Mouse (Mus musculus): ENCODE results near the gene Pdlim4. TPM values are rescaled to one million over a fixed set of nuclear protein-coding genes. Genes with fewer than 3 reads are reported as not detected.

Pdlim4 gene
- total RNA-seq, 2 experiments from 2014 or later = 17.9 to 18.5 TPM

DNA sequence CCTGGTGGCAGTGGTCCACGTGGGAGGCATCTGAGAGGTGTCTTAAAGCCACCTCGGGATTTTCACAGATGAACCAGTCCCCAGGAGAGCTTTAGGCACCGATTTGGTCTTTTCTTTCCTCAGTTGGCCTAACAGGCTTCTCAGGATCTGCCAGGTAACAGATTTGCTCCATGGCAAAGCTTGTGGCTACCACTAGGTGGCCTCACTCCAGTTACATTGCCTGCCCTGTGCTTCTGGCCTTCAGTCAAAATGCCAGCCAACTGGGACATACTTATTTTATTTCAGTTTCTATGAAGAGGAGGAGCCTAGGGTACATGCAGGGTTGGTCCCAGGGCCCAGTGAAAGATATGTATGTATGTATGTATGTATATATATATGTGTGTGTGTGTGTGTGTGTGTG, 24.2 kb upstream of the Pdlim4 start:
- peak in 1 of 2 experiments; percentile 57 for DNase-seq (ENCODE audit: low spot score in 2 of 2)

DNA sequence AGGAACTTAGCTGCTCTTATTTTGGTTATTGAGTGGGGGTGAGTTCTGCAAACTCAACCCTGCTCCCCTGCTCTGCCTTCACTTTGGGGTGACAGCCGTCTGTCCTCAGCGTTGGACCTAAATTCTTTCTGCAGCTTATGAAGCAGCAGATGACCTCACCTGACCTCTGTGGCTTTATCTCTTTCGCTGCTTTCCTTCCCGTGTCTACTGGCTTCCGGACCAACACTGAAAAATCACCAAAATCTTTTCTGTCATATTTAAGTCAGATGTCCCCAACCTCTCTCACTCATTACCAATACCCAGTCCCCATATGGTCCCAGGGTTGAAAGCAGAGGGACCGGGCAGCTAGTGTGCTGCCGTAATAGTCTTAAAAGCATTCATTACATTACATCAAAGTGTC, 23.4 kb upstream of the Pdlim4 start:
- DNase-seq (ENCODE audit: low spot score in 2 of 2) = no peak

DNA sequence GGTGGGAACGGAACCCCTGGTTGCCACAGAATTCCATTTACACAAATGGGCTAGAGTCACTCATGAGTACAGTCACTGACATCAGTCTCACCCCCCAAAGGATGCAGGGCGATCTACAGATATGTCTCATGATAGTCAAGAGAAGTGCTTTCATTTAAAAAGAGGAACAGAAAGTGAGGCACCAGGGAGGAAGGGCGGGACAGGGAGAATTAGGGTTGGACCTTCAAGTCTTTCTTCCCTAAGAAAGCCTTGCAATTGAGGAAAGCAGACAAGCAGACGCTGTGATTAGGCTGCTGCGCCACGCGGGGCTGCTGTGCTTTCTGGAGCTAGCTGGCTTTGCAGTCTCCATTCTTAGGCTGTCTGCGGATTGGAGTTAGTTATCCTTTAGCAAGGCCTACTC, 22.9 kb upstream of the Pdlim4 start:
- DNase-seq (ENCODE audit: low spot score in 2 of 2) = peak in 1 of 2 experiments; percentile 28

DNA sequence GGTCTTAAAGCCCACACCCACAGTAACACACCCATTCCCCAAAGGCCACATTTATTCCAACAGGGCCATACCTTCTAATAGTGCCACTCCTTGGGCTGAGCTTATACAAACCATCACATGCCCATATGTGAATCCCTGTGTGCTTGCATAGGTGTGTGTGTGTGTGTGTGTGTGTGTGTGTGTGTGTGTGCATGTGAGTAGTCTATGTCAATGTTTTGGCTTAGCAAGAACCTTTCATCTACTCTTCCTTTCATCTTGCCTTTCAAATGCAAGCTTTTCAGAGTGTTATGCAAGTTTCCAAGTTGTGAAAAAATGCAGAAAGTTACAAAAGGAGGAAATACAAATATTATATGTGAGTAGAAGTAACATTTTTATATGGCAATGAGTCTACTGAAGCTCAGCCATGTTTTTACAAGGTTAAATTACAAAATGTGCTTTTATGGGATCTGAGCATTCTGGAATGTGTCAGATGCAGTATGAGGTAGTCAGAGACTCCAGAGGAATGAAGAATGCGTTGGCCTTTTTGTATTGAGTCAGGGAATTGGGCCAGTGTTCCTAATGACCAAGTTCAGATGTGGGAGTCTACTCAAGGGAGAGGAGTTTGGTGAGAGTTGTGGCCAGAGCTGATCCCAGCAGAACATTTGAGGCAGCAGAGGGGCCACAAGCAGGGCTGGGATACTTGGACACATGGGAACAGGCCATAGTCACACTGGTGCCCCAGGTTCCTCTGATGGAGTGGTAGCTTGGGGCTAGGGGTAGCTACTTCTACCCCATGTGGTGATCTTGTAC, 21.5 kb upstream of the Pdlim4 start:
- DNase-seq (ENCODE audit: low spot score in 2 of 2) = no peak

DNA sequence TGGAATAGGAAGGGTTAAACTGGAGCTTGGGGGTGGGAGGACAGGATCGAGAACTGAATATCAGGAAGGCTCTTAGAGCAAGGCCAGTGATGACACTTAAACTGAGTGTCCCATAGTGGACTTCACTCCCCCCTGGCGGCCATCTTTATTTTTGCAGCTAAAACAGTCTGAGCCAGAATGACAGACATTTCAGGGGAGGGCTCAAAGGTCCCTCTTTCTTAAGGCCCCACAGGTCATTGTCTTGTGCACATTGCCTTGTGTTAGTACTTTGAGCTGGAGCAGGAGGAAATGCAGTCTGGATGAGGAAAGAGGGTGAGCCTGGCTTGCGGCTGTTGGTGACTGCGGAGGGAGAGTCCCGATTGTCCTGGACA, 20.1 kb upstream of the Pdlim4 start:
- peak; percentile 87 to 89 for DNase-seq (ENCODE audit: low spot score in 2 of 2)

DNA sequence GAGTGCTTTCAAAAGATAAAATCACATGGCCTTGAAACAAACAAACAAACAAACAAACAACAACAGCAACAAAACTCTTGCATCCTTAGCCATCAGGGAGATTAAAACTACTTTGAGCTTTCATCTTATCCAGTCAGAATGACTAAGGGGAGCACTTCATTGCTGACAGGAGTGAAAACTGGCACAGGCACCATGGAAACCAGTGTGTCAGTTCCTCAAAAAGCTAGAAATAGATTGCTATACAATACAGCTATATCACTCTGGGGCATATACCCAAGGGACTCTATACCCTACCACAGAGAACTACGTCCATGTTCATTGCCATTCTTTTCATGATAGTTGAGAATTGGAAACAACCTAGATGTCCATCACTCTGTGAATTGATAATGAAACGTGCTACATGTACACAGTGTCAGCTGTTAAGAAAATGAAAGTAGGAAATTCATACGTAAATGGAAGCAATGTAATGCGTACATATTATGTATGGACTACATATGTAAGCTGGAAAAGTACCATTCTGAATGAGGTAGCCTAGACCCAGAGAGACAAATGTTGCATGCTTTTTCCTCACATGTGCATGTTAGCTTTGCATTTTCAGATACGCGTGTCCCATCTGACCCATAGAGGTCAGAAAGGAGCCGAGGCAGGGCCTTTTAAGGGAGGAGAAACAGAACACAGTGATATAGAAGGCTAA, 19.6 kb upstream of the Pdlim4 start:
- DNase-seq (ENCODE audit: low spot score in 2 of 2) = no peak

DNA sequence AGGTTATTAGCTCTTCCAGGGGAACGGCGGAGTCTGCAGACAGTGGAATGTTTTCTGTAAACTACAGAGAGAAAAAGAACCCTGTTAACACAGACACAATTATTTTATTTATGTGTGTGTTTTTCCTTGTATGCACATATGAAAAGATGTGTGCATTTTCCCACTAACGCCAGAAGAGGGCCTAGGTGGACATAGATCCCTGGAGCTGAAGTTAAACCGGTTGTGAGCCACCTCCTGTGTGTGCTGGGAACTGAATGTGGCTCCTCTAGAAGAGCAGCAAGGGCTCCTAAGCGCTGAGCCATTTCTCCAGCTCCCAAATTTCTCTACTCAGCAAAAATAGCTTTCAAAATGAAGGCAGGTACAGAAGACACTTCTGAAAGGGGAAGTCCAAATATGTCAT, 17.0 kb upstream of the Pdlim4 start:
- no peak for DNase-seq (ENCODE audit: low spot score in 2 of 2)

DNA sequence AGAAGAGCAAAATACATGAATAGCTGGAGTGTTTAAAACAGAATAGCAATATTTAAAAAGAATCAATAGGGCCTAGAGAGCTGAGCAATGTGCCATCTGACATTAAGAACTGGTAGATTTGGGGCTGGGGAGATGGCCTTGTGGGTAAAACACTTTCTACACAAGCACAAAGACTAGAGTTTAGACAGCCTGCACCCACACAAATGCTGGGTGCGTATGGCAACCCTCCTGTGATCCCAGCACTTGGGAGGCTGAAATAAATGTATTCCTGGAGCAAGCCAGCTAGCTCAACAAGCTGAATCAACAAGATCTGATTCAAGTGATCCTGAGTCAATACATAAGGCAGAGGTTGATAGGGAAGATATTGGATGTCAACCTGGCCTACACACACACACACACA, 16.2 kb upstream of the Pdlim4 start:
- DNase-seq (ENCODE audit: low spot score in 2 of 2) = peak in 1 of 2 experiments; percentile 17

DNA sequence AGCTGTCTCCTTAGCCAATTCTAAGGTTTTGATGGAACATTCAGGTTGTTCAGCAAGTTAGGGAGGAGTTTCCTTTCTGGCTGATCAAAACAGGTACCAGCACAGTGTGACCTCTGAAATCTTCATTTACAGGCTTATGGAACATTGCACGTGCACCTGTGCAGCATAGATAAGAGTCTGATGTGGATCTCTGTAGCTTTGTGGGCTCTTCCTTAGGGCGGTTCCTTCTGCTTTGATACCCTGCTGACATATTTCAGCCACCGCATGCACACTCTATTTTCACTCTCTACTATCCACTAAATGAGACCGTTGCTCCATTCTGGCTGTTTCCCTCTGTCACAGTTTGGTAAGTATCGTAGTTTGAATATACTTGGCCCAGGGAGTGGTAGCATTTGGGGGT, 13.9 kb upstream of the Pdlim4 start:
- no peak for DNase-seq (ENCODE audit: low spot score in 2 of 2)

DNA sequence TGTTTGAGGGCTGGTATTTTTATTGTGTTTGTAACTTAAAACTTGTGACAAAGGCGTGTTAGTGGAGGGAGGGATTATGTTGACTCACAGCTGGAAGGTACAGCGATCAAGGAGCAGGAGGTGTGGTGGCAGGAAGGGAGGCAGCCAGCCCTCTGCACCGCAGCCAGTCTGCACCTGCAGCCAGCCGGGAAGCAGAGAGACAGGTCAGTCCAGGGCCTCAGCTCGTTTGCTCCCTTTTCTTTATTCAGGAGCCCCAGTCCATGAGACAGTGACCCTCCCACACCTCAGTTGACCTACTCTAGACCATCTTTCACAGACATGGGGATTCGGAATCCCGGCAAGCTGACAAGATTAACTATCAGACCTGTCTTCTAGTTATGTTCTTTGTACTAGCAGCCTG, 11.6 kb upstream of the Pdlim4 start:
- no peak for DNase-seq (ENCODE audit: low spot score in 2 of 2)

DNA sequence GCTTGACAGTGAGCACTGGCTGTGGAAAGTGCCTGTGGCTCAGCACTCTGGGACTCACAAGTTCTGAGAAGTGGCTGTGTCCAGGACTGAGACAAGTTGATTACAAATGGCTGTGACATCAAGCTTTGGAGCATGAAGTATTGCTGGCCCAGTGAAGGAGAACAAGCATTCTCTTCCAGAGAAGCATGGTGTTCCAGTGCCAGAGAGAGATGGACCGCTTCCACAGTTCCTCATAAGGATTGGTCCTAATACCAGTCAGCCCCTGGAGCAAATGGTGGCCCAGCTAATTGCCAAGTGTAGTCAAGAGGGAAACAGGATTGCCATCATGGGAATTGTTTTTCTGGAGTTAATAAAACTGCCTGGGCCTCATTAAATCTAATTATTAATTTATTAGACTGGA, 7.3 kb upstream of the Pdlim4 start:
- DNase-seq (ENCODE audit: low spot score in 2 of 2) = no peak

DNA sequence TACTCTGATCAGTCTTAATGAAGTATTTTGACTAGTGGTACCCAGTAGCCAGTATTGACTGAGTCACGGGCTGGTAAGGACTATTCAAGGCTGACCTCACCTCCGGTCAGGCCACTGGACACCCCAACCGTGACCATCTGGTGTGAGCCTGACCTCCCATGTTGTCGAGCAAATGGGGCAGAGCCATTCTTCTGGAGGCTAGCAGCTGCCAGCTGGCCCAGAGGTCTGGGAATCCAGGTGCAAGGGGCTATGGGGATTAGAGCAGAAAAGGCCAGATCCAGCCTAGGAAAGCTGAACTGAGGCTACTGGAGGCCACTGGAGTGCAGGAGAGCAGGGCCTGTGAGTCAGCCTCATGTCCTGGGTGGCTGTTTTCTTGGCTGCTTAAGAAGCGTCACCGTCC, 6.5 kb upstream of the Pdlim4 start:
- DNase-seq (ENCODE audit: low spot score in 2 of 2) = no peak

DNA sequence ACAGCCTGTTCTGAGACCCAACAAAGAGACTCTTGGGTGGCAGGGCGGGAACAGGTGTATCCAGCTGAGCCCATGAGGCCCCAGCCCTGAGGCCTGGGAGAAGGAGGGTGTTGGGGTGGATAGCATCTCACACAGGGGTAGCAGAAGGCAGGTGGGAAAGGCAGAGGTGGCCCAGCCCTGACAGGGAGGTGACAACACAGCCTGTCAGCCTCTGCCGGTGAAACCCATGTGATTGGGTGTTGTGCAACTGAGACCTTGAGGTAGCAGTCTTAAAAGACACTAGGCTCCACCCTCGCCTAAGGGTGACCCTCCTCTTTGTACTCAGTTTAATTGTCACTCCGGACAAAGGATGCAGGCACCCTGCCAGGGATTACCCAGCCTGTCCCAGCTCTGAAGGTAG, 4.5 kb upstream of the Pdlim4 start:
- DNase-seq (ENCODE audit: low spot score in 2 of 2) = no peak

DNA sequence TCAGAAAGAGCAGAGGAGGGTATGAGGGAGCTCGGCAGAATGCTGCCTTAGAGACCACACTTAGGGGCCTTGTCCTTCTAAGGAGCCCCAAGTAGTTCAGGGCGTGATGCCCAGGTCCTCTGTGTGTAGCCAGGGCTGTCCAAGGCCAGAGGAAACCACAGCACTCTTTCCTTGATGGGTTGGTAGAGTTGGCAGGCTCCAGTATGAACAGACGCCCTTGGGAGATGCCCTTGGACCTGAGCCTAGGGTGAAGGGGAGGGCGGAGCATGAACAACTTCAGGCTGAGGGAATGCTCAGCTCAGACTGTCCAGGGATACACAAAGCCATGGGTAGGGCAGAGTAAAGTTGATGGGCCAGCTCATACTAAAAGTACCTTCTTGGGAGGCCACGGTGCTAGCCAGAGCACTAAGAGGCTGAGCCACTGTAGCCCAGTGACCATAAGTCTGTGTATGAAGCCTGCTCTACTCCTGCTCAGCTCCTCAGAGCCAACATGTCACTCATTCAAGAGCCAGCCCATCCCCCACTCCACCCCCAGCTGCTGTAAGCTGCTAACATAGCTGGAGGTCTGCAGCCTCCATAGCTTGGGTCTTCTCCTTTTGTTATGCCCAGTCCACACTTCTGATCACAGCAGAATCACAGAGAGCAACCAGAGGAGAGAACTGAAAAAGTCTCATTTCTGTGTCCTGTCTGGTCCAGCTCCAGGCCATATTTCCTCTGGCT, 3.1 kb upstream of the Pdlim4 start:
- DNase-seq (ENCODE audit: low spot score in 2 of 2) = no peak

DNA sequence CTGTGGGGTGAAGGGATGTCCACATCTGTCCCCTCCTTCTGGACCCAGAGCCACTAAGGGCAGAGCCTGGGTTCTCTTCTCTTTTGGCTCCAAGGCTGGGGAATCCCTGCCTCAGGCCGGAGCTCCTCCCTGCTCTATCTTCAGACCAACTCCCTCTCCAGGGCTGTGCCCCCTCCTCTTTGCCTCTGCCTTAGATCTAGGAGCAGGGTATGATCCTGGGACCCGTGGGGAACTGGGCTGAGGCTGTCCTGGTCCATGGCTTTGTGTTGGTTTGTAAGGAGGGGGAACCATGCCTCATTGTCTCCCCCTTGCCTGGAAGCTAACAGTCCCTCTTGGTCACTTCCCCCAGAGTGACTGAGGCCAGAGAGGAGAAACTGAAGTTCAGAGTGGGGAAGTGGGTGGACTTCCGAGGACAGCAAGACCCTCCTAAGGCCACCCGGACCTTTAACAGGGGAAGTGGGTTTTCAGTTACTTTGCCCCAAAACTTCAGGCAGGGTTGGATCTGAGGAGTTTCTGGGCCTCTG, 756 bp downstream of the Pdlim4 start:
- DNase-seq (ENCODE audit: low spot score in 2 of 2) = no peak

DNA sequence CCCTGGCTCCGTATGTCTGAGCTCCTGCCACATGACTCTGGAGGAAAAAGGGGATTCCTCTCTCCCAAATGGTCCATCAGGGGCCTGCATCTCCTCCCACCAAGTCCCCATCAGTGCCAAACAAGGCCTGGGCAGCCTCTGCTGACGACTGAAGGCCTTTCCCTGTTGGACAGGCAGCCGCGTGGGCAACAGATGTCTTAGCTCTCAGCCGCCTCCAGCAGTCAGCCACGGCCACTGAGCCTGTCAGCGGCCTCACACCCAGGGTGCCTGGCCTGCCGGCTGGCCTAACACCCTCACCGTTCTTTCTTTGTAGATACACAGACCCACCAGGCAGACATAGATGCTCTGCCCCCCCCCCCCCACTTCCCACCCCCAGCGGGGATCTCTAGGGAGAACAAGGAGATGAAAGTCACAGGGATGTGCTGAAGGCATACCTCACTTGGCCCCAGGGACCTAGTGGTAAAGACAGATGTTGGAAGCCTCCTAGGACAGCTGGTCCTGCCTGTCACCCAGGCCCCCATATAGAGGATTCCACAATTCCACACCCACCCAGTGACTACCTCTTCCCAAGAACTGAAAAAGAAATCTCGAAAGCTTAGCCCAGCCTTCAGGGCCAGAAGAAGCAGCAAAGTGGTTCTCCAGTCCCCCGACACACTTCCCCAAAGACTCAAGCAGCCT, 1.4 kb downstream of the Pdlim4 start:
- no peak for DNase-seq (ENCODE audit: low spot score in 2 of 2)

DNA sequence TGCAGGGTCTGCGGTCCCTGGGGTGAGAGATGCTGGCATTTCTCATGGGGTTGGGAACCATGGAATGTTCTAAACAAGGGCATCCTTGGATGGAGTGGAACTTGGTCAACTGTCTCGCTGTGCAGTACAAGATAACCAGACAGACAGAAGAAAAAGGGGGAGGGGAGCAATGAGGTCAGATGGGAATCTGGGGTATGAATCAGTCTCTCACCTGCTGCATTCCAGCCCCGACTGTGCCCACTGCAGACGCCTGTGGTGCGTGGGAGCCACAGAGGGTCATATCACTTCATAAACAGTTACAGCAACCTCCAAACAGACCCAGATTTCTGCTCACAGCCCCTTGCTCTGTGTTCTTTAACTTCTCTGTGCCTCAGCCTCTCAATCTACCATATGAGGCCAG, 2.4 kb downstream of the Pdlim4 start:
- DNase-seq (ENCODE audit: low spot score in 2 of 2) = no peak

DNA sequence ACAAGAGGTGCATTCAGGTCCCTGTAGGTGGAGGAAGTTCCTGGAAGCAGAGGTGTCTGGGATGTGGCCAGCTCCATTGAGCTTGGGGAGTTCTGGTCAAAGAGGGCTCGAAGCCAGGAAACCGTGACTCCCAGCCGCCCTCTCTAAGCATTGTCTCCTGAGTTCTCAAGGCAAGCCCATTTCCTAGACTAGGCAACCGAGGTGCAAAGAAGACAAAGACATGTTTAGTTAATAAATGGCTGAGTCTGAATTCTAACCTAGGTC, 3.0 kb downstream of the Pdlim4 start:
- no peak for DNase-seq (ENCODE audit: low spot score in 2 of 2)

DNA sequence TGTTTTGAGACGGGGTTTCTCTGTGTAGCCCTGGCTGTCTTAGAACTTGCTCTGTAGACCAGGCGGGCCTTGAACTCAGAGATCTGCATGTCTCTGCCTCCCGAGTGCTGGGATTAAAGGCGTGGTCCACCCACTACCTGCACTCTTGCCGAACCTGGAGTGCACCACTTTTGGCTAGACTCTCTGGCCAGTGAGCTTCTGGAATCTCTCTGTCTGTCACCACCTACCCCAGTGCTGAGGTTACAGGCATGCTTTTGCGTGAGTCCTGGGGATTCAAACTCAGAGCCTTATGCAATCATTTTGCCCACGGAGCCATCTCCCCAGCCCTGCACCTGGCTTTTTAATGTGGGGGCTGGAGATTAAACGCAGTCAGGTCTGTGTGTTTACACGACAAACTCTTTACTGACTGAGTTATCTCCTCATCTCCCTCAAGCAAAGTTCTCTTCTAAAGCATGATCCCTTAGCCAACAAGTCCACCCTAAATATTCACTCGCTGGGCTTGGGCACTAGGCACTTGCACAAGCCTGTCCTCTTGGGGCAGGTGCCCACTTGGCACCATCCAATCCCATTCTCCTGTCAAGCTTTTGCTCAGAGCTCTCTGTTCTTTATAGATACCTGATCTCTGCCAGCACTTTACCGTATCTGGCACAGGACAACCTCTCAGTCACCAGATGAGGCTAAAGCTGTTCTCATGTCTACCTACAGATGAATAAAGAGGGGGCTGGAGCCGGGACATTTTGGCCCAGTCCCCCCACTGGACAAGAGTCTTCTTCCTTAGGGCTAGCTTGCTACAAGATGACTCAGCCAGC, 3.5 kb downstream of the Pdlim4 start:
- no peak for DNase-seq (ENCODE audit: low spot score in 2 of 2)

DNA sequence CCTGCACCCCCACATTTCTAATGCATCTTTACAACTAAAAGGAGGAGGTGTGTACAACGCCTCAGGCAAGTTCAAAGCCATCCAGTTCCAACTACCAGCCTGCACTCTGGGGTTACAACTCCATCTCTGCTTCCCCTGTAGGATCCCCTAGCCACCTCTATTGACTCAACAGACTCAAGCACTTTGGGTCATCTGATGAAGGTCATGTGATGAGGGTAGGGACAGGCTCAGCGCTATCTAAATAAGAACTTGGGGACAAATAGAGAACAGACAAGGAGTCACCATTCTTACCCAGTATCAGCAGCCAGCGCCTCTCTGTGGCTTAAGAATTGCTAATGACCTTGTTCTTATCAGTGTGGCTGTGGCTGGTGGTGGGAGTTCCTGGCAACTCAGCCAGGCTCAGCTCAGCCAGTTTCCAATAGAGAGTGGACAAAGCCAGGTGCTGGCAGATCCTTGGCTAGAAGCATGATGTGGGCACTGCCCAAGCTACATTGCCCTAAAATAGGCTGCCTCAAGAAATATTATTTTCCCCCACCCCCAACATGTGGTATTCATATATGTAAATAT, 4.3 kb downstream of the Pdlim4 start:
- DNase-seq (ENCODE audit: low spot score in 2 of 2) = no peak

DNA sequence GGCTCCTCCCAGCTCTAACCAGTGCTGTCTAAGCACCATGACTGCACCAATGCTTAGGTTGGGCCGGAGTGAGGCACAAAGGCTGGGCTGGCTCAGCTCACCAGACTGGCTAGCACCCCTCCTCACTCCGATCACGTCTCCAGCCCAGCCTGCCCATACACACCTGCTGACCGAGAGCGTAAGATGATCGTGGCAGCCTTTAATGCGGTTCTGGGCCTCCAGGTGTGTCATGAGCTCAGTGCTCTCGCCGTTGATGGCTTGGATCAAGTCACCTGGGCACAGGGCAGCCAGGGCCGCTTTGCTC, 5.4 kb downstream of the Pdlim4 start:
- DNase-seq (ENCODE audit: low spot score in 2 of 2) = no peak

Data from layer of hippocampus, postnatal 10 days (tissue).